Mouse (Mus musculus): ENCODE measurements at regions not wholly inside any gene's neighbourhood (a gene's known extent, or its start where the extent isn't known, plus 50 kb on each side); places are given as distances from the start of the nearest gene placed in this dataset.
A peak's percentile ranks its signal among the peaks of the same experiment; 100 is the strongest.
"Not testable (repeated sequence)": the region's sequence is repeated elsewhere in the genome, so short reads cannot be mapped to it uniquely, and the experiment has no call there.

DNA sequence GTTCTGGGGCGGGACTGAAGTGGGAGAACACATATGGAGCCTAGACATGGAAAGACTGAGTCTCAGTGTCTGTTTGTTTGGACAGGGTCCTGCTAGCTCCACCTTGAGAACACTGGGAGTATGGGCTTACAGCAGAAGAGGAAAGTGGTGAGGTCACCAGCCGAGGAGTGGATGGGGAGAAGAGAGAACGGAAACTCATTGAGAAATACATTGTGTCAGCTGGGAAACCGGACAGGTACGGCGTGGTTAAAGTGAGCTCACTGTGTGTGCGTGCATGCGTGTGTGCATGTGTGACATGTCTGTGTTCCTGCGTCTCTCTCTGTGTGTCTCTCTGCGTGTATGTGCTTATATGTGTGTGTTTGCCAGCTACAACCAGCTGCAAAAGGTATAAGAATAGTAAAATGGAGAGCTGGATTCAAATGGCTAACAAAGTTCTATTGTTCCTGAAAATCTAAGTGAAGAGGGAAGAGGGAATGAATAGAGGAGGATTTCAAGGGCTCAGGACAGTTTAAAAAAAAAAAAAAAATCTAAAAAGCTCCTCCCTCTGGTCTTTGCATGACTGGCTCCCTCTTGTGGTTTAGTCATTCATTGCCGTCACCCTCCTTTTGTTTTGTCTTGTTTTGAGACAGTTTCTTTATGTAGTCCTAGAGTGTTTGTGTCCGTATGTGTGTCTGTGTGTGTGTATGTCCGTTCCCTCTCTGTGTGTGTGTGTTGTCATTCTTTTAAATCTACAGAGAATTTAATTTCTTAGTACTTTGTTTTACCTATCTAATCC is 52.0 kb upstream of the Ak4 start:
- DNase-seq = peak; percentile 79

DNA sequence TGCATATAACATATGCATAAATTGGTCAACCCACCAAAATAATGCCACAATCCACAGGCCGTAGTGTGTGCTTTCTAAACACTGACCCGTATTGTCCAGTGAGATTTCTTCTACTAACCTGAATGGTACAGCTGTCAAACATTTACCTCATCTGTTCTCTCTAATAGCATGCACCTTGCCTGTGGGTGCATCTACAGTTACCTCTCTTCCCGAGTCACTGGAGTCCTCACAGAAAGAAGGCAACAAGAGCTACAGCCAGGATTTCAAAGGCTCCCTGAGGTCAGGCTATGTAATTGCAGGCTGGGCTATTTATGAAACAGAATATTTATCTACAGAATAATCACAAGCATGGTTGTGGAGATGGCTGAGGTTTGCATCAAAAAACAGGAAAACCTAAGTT is 53.8 kb upstream of the Ak4 start:
- DNase-seq = no peak

DNA sequence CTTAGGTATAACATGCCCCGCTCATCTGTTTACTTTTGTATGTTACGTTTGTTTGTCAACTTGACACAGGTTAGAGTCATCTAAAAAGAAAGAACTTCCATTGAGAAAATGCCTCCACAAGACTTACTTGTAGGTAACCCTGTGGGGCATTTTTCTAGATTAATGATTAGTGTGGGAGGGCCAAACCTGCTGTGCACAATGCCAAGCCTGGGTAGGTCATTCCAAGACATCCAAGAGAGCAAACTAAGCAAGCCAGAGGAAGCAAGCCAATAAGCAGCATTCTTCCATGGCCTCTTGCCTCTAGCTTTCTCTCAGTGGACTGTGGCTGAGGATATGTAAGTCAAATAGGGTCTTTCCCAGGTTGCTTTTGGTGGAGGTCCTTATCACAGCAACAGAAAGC is 54.4 kb upstream of the Ak4 start:
- DNase-seq = no peak

DNA sequence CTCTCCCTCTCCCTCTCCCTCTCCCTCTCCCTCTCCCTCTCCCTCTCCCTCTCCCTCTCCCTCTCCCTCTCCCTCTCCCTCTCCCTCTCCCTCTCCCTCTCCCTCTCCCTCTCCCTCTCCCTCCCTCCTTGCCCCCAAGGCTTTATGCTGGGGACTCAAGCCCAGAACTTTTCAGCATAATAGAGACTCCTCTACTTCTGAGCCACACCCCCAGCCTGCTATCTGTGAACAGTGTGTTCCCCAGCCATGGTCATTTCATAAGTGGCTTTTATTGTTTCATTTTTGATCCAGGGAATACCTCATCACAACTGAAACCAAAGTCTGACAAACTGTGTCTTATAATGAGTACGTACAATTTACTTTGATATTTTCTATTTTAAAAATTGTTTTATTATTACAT is 55.8 kb upstream of the Ak4 start:
- not testable (repeated sequence) for DNase-seq

DNA sequence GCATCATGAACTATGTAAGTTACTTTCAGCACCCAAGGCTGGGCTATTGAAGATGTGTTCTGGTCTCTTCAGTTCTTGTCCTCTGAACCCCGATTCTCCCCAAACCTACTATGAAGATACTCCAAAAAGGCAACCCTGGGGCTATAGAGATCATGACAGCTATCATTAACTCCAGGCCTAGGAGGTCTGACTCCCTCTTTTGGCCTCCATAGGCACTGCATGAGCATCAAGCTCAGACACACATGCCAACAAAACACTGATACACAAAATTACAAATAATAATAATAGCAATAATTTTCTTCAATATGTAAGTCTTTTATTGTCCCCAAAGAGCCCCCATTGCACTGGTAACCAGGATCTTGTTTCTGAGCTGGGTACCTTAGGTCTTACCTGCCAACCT is 57.3 kb upstream of the Ak4 start:
- DNase-seq = no peak

DNA sequence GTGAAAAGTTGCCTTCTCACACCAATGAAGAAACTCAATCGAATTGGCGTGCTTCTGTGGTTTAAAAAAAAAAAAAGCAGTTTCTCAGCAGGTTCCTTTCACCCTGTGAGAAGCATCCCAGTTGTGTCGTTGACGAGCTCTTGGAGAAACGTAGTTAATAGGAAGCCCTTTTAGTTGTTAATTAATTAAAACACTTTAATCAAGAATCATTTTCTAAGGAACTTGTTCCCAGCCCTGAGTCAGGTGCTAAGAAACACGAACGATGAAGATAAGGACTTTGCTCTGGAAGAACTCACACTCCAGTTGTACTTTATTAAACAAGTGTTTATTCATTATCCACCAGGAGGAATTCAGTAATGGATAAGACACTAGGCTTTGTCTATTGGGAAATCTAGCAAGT is 58.8 kb upstream of the Ak4 start:
- no peak for DNase-seq

DNA sequence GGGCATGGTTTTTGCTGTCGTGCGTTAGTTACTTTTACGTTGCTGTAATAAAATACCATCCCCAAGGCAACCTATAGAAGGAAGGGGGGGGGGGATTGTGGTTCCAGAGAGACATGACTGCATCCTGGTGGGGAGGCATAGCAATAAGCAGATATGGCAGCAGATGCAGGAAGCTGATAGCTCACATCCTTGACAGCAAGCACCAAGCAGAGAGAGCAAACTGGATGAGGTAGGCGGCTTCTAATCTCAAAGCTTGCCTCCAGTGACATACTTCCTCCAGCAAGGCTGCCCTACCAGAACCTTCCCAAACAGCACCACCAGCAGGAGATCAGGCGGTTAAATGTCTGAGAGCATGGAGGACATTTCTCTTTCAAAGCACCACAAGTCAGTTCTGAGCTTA is 60.0 kb upstream of the Ak4 start:
- DNase-seq = no peak

DNA sequence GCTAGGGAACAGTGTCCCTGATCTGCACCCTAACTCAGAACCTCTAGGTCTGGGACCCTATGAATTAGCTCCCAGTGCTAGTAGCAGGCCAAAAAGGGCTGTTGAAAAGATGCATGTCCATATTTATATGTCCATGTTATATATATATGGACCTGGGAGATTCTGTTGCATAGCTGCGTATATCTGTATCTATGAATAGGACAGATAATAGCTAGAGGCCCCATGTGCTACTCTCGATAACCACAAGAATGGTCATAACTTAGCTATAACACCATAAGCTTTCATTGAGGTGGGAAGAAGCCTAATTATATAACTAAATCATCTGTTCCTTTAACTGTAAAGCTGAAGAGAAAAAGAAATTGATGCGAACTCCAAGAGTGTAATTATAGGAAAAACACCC is 60.6 kb upstream of the Ak4 start:
- DNase-seq = no peak

DNA sequence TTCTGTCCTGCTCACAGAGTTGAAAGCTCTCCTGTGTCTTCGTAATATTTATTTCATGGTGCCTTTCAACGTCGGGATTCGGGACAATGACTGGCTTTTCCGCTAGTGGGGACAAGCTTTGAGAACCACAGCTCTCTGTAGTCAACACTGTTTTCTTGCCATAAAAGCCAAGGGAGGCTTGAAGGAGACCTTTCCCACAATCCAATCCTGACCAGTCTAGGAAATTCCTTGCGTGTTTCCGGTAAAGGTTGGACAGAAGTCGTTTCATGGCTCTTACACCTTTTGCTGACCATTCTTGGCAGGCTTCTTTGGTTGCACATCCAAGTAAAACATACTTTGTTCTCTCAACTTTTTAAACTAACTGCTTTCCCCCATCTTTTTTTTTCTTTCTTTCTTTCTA is 61.2 kb upstream of the Ak4 start:
- no peak for DNase-seq

DNA sequence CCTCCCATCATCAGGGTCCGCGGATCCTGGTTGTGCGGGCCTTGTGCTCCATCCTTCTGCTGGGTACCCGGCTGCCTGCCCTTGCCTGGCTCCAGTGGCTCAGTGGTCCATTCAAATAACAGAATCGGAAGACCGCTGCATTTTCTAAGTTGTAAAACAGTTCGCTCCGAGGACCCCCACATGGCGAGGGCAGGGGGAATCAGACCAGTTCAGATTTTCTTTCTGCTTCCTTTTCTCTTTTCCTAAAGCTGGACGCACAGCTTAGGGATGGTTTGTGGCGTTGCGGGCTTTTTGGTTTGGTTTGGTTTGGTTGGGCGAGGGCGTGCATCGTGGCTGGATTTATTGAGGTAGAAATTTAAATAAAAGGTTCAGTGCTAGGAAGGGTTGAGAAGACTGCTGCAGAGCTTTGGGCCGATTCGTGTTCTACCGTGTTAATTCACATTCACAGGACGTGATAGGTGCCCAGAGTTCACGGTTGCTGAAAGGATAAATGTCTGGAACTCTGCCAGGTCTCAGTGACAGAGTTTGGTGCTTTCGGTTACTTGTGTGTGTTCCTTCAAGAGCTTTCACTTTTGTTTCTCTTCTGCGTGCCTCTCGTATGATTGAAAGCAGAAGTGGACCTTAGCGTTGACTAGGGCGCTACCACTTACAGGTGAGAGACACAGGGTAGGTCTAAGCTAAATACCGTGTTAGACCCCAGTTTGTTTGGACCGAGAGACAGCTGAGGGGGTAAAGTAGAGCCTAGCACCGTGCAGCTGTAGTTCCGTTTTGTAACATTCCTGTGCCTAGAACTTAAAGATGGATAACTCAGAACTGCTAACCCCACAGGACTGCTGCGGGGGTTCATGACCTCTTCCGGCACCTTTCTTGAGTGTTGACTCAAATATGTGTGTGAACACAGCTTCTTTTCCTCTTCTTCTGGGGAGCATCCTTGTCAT is 61.9 kb upstream of the Ak4 start:
- peak; percentile 66 for DNase-seq

DNA sequence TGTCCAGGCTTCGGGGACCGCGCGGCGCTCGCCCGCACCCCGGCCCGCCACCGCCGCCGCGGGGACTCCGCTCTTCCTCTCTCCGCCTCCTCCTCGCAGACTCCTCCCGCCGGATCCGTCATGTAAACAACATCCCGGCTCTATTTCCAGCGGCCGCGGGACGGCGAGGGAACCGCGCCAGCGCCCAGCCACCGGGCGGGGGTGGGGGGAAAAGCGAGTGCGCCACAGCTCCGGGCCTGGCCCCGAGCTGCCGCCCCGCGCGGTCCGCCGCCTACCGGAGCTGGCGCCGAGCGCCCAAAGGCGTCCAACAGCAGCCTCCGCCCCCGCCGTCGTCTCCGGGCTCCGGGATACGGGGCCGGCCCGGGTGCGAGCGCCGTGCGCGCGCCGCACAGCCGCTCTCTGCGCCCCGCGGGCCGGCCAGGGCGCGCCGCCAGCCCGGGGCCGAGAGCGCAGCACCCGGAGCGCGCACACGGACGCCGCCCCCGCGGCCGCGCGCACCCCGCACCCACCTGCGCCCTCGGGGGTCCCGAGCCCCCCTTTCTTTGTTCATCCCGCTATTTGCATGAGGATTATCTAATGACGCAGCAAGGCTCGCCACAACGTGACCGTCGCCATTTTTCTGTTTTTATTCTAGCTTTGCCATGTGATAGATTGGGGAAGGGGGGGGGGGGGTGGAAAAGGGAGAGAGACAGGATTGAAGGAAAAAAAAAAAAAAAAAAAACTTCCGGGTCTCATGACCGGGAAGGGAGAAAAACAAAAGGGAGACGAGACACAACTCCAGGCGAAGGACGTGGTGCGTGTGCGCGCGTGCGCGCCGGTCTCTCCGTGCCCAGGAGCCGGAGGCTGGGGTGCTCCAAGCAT is 62.8 kb upstream of the Ak4 start:
- DNase-seq = peak; percentile 93

DNA sequence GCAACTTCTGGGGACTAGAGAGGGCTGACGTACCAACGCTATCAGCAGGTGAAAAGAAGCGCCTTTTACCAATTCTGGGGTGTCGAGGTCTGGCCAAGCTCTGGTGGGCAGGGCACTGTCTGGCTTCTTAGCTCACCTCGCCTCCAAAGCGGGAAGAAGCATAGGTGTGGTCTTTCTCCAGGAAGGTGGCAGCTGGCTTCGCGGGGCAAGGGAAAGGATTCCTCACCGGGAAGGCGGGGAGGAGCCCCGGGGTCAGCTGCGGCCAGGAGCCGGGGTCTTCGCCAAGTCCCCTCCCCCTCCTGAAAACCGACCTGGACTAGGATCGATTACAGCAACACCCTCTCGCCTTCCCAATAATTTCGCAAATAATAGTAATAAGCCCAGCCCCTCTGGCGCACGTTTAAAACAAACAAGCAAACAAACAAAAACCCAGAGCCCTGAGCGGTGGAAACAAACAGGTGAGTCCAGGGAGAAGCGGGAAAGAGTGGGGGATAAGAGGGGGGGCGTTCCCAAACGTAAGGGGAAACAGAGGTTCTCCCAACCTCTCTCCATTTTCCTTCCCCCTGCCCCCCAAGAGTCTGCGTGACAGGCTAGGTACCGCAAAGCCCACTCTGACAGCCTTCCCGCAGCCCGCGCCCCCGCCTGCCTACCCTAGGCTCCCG is 63.5 kb upstream of the Ak4 start:
- DNase-seq = peak; percentile 46

DNA sequence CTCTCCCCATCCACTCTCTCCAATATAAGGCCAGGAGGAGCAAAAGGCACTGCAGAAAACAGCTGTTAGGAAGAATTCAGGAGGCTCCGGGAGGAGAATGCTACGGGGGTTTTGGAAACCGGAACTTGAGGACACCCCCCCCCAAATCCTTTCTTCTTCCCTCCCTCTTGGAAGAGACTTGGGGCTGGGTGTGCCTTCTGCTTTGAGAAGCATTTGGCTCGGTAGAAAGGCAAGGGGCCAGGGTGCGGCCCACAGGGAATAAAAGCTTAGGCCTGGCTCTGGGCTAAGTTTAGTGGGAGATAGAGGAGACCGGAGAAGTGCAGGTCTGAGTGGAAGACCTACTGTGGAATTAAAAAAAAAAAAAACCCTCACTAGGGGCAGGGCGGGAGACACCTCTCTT is 64.1 kb upstream of the Ak4 start:
- DNase-seq = peak; percentile 72

DNA sequence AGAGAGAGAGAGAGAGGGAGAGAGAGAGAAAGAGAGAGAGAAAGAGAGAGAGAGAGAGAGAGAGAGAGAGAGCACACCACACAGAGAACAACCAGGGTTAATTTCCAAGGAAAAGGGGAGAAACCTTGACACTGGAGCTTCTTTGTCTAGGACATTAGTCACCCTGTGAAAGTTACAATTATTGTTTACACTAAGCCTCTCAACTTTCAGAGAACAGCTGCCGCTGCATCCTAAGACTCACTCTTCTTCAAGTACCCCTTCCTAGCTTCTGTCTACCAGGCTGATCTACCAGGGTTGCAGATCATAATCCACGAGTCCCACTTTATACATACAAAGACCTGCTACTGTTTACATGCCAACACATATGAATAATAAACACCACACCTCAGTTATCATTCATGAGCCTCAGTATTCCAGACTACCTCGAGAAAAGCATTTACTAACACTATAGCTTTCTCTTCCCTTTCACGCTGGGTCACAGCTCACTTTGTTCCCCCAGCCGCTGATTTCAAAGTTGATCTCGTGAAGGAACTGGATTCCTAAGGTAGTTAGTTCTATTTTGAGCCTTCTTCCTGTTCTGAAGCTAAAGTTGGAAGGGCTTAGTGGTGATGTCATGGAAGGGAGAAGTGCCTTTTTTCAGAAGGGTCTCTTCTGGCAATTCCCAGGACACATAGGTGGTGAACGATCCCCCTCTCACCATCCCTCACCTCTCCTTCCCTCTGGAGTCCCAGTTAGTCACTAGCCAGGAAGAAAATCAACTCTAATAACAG is 64.8 kb upstream of the Ak4 start:
- DNase-seq = no peak

DNA sequence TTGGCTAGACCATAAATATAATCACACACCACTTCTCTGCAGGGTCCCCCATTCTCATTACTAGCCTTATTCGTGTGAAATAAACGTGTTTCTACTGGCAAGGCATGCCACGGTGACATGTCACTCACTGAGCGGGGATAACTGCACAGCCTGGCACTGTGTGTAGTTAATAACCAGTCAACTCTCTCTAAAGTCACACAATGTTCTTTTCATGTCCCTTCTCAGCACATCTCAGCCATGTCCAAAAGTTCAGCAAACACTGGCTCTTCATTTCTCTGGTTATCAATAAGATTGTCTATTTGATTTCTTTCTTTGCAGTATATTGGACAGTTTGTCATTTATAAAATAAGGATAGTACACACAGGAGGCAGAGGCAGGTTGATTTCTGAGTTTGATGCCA is 66.9 kb upstream of the Ak4 start:
- DNase-seq = no peak

DNA sequence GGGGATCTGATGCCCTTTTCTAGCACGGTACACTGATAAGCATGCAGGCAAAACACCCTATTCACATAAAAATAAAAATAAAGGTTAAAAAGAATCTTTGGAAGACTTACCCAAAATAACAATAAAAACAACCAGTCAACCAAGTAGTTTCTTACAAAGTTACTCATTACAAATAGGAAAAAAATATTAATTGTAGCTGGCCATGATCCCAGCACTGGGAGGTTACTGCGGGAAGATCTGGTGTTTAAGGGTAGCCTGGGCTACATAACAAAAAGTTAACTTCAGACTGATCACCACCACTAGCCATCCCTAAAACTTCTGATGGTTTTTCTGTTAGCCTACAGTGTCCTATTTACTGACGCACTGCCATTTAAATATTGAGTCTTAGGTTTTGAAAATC is 67.4 kb upstream of the Ak4 start:
- no peak for DNase-seq

DNA sequence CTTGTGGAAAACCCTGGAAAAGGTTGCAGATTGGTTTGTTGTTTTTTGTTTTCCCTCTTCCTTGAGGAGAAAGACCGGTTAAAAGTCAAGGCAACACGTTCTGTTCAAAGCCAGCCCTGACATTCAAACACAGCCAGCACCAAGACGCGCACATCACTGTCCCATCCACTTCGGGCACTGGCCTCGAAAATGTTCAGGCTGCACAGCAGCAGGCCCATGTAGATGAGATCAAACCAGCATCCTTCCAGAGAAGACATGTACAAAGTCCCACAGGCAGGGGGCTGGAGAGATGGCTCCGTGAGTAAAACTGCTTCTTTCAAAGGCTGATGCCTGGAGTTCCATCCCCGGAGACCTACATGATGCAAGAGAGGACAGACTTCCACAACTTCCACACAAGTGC is 68.4 kb upstream of the Ak4 start:
- no peak for DNase-seq

DNA sequence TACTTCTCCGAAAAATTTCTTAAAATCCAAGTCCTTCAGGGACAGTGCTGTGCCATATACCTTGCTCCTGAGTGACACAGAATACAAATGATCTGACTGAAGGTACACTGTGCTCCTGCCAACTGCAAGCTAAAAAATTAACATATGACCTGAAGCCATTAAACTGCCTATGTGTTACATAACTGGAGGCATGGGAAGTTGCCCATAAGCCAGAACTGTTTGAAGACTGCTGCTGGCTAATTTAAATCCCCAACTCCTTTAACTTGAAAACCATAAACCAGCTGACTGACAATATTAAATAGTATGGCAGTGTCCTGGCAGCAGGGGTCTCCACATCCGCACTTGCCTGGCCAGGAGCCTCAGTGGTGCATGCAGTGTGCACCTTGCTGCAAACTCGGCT is 68.9 kb upstream of the Ak4 start:
- DNase-seq = no peak

DNA sequence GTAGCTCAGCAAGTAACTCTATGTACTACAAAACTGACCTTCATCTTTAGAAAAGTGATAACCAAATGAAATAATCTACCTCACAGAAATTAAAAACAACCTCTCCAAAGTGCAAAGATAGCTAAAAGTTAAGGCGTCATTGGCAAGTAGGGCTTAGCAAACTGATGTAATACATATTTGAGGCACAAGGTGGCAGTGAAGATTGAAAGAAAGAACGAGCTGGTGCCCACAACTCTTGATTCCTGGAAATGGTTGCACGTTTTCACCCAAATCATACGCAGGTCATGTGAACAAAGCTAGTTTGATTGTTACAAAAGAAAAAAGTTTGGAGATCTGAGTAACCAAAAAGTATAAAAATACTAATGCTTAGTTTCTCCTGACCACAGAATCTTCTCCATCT is 69.7 kb upstream of the Ak4 start:
- DNase-seq = peak; percentile 81

DNA sequence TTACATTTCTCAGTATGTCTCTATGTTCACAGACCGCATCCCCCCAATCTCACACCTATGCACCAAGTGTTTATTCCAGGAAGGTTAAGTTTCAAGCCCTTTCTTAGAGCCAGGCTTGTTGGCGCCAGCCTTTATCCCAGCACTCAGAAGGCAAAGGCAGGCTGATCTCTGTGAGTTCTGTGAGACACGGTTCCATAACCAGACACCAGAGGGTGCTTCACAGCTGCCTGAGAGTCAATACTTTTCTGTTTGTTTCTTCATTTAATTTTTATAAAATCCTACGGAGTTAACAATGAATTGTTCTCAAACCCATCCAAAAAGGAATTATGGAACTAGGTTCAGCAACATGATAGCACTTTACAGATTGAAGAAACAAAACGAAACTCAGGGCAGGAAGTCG is 71.8 kb upstream of the Ak4 start:
- no peak for DNase-seq

DNA sequence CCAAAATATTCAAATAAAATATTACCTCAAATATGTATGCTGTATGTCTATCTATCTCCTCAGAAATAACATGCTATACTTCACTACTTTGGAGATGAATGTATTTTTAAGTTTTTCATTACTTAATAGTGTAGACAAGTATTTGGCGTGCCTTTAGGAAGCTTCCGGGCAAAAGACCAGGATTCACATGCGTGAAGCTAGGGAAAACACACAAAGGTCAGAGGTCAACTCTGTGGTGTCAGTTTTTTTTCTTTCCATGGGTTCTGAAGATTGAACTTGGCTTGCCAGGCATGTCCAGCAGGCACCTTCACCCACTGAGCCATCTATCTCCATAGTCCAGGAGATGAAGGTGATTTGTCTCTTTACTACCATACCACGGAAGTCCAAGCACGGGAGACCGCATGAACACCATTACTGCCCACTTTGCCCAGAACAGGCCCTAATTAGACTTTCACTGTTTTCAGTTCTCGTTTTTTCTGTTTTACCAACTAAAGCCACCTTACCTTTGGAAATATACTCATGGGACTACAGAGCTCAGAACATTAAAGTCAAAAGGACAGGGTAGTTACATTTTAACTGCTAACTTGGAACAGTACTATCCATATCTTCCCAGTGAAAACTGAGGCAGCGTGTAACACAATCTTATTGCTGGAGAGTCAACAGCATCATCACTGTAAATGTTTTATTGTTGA is 76.9 kb upstream of the Ak4 start:
- DNase-seq = no peak
